Mouse (Mus musculus): ENCODE measurements at regions not wholly inside any gene's neighbourhood (a gene's known extent, or its start where the extent isn't known, plus 50 kb on each side); places are given as distances from the start of the nearest gene placed in this dataset.

- WGBS = 97% methylated on average over 10 of the region's 10 CpGs
- H3K4me1 ChIP-seq (ENCODE audit: control insufficient read depth, insufficient read depth, low read length) = no peaks in the 10 kb centered on the region
- DNase-seq (ENCODE audit: low spot score) (no peak), ATAC-seq (ENCODE audit: insufficient read depth, low FRiP score, low TSS enrichment) (no peak)
- no peak overlapping the region for H3K9ac ChIP-seq (ENCODE audit: low read length)
- no peak overlapping the region for H3K27ac ChIP-seq (ENCODE audit: low read depth, low read length)
- no peak overlapping the region for H3K4me2 ChIP-seq (ENCODE audit: low read depth)
- H3K9me3 ChIP-seq (ENCODE audit: control insufficient read depth, low read length) = no peaks in the 10 kb centered on the region
- H3K27me3 ChIP-seq (ENCODE audit: control insufficient read depth, insufficient read depth, low read length) = no peaks in the 10 kb centered on the region
- no peaks in the 10 kb centered on the region for H3K36me3 ChIP-seq (ENCODE audit: control insufficient read depth, insufficient read depth, low read length)
- no peak overlapping the region for H3K4me3 ChIP-seq (ENCODE audit: low read depth, low read length)
Observed at GRCm38 (mm10) chr10:66745871-66746270, 350.1 kb upstream of the Jmjd1c start.

DNA sequence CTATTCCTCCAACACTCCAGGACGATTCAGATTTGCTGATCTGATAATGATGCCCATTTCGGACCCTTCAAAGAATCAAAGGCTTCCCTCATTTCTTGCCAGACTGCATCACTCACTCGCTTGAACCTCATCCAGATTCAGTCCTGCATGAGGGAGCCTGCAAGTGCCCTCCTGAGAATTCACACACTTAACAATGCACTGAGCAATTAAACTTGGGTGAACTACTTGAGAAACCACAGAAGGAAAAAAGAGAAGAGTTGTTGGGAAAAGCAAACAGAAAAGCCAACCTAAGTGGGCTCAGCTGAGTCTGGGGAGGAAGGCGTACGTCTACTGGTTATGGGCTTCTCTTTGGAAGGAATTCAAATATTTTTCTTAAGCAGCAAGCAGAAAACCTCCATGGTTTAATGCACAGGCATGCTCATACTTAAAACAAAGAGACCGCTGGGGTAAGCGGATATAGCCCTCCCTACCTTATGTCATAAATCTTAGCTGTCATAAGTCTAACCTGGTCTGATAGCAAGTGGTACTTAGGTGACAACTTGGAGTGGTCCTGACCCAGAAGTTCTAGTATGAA, 343.6 kb upstream of the Jmjd1c start:
- Histone ChIP-seq H3K36me3 (ENCODE audit: control insufficient read depth, insufficient read depth, low read length) (no peaks in the 10 kb centered on the region), H3K9ac (ENCODE audit: low read length) (no peak overlapping the region), H3K27me3 (ENCODE audit: control insufficient read depth, insufficient read depth, low read length) (no peaks in the 10 kb centered on the region), H3K27ac (ENCODE audit: low read depth, low read length) (no peak overlapping the region), H3K9me3 (ENCODE audit: control insufficient read depth, low read length) (no peaks in the 10 kb centered on the region), H3K4me3 (ENCODE audit: low read depth, low read length) (no peak overlapping the region), H3K4me1 (ENCODE audit: control insufficient read depth, insufficient read depth, low read length) (no peaks in the 10 kb centered on the region), H3K4me2 (ENCODE audit: low read depth) (no peak overlapping the region)
- WGBS = 89% methylated on average over 7 of the region's 7 CpGs
- no peak for DNase-seq (ENCODE audit: low spot score)
- peak; percentile 35; the same call in 1 of the 2 replicates for ATAC-seq (ENCODE audit: insufficient read depth, low FRiP score, low TSS enrichment)

DNA sequence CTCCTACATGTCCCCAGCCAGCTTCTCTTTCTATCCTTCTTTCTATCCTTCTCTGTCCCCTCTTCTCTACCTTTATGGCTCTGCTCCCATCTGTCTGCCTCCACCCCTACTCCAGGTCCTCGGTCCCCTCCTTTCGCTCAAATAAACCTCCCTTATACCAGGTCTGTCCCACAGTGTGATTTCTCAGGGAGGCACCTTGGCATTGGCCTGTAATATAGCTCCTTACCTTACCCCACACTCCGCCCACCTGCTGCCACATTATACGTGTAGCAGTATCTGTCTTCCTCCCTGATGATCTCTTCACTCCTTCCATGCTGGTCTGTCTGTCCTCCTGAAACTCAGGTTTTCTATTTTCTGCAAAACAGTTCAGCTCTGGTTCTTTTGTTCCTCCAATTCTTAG, 339.1 kb upstream of the Jmjd1c start:
- 89% methylated on average over 3 of the region's 4 CpGs for WGBS
- Histone ChIP-seq H3K9ac (ENCODE audit: low read length) (no peak overlapping the region), H3K36me3 (ENCODE audit: control insufficient read depth, insufficient read depth, low read length) (no peaks in the 10 kb centered on the region), H3K4me1 (ENCODE audit: control insufficient read depth, insufficient read depth, low read length) (no peaks in the 10 kb centered on the region), H3K27me3 (ENCODE audit: control insufficient read depth, insufficient read depth, low read length) (no peaks in the 10 kb centered on the region), H3K4me2 (ENCODE audit: low read depth) (no peak overlapping the region), H3K4me3 (ENCODE audit: low read depth, low read length) (no peak overlapping the region), H3K27ac (ENCODE audit: low read depth, low read length) (no peak overlapping the region), H3K9me3 (ENCODE audit: control insufficient read depth, low read length) (no peaks in the 10 kb centered on the region)
- ATAC-seq (ENCODE audit: insufficient read depth, low FRiP score, low TSS enrichment) (no peak), DNase-seq (ENCODE audit: low spot score) (no peak)

DNA sequence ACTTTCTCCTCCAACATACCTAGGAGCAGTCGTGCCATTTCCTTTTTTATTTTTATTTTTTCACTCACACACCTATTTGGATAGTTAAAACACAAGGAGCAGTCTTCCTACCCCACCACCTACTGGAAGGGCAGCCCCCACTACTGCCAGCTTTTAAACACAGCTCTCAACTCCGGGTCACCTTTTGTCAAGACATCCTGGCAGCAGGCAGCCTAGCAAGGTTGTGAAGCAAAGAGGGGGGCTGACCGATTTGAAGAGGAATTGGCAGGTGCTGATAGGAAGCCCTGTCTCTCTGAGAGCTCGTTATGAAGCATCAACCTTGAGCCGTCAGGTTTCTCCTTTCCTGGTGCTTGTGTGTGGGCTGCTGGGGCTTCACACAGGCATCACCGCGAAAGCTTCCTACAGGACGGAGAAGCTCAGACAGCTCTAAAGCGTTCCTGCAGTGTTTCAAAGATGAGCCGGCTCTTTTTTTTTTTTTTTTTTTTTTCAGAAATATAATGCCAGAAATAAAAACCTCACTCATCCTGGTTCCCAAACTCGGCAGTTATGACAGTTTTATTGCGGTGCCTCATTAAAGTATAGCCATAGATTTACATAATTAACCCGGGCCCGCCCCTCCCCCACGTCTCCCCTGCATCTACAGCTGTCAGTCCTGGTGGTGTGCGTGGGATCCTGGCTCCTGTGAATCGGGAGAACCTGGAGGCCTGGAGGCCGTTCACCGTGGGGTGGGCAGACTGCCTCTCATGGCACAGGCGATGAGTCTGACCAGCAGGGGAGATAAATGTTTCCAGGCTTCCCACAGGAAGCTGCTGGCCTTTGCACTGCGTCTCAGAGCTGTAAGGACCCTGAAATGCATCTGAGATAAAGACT, 325.5 kb upstream of the Jmjd1c start:
- Histone ChIP-seq H3K4me3 (ENCODE audit: low read depth, low read length) (no peak overlapping the region), H3K4me1 (ENCODE audit: control insufficient read depth, insufficient read depth, low read length) (no peaks in the 10 kb centered on the region), H3K27me3 (ENCODE audit: control insufficient read depth, insufficient read depth, low read length) (no peaks in the 10 kb centered on the region), H3K9me3 (ENCODE audit: control insufficient read depth, low read length) (no peaks in the 10 kb centered on the region), H3K36me3 (ENCODE audit: control insufficient read depth, insufficient read depth, low read length) (no peaks in the 10 kb centered on the region), H3K27ac (ENCODE audit: low read depth, low read length) (no peak overlapping the region), H3K9ac (ENCODE audit: low read length) (no peak overlapping the region), H3K4me2 (ENCODE audit: low read depth) (no peak overlapping the region)
- 48% methylated on average over 21 of the region's 21 CpGs for WGBS
- DNase-seq (ENCODE audit: low spot score) (peak; percentile 25), ATAC-seq (ENCODE audit: insufficient read depth, low FRiP score, low TSS enrichment) (no peak)

- ATAC-seq (ENCODE audit: insufficient read depth, low FRiP score, low TSS enrichment) (no peak), DNase-seq (ENCODE audit: low spot score) (no peak)
- Histone ChIP-seq H3K4me1 (ENCODE audit: control insufficient read depth, insufficient read depth, low read length) (no peaks in the 10 kb centered on the region), H3K27me3 (ENCODE audit: control insufficient read depth, insufficient read depth, low read length) (no peaks in the 10 kb centered on the region), H3K4me2 (ENCODE audit: low read depth) (no peak overlapping the region), H3K4me3 (ENCODE audit: low read depth, low read length) (no peak overlapping the region), H3K9ac (ENCODE audit: low read length) (no peak overlapping the region), H3K27ac (ENCODE audit: low read depth, low read length) (no peak overlapping the region), H3K9me3 (ENCODE audit: control insufficient read depth, low read length) (peaks cover 3% of the 10 kb centered on the region; the same call in 1 of the 2 replicates), H3K36me3 (ENCODE audit: control insufficient read depth, insufficient read depth, low read length) (no peaks in the 10 kb centered on the region)
- WGBS = 82% methylated on average over 11 of the region's 11 CpGs
Observed at GRCm38 (mm10) chr10:66780335-66781170, 315.4 kb upstream of the Jmjd1c start.

DNA sequence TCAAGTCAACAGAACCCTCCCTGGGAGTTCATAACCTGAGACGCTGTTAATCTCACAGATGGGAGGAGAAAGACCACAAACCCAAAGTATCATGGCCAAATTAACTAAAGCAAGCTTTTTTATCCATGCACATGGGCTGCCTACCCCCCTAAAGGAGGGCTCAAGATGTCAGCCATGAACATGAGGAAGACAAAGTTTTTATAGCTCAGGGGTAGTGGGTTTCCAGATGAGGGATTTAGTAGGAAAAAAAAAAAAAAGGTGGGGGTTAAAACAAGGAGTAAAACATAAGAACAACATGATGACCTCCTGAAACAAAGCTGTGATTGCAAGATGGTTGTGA, 314.8 kb upstream of the Jmjd1c start:
- no peak for DNase-seq (ENCODE audit: low spot score)
- Histone ChIP-seq H3K27ac (ENCODE audit: low read depth, low read length) (no peak overlapping the region), H3K9me3 (ENCODE audit: control insufficient read depth, low read length) (peaks cover 3% of the 10 kb centered on the region; the same call in 1 of the 2 replicates), H3K9ac (ENCODE audit: low read length) (no peak overlapping the region), H3K4me1 (ENCODE audit: control insufficient read depth, insufficient read depth, low read length) (no peaks in the 10 kb centered on the region), H3K27me3 (ENCODE audit: control insufficient read depth, insufficient read depth, low read length) (no peaks in the 10 kb centered on the region), H3K36me3 (ENCODE audit: control insufficient read depth, insufficient read depth, low read length) (no peaks in the 10 kb centered on the region), H3K4me3 (ENCODE audit: low read depth, low read length) (no peak overlapping the region), H3K4me2 (ENCODE audit: low read depth) (no peak overlapping the region)
- no peak for ATAC-seq (ENCODE audit: insufficient read depth, low FRiP score, low TSS enrichment)
- 76% methylated on average over 1 of the region's 1 CpGs for WGBS

- Histone ChIP-seq H3K4me3 (ENCODE audit: low read depth, low read length) (no peak overlapping the region), H3K27ac (ENCODE audit: low read depth, low read length) (no peak overlapping the region), H3K4me2 (ENCODE audit: low read depth) (no peak overlapping the region), H3K27me3 (ENCODE audit: control insufficient read depth, insufficient read depth, low read length) (no peaks in the 10 kb centered on the region), H3K9me3 (ENCODE audit: control insufficient read depth, low read length) (peaks cover 3% of the 10 kb centered on the region; the same call in 1 of the 2 replicates), H3K36me3 (ENCODE audit: control insufficient read depth, insufficient read depth, low read length) (no peaks in the 10 kb centered on the region), H3K9ac (ENCODE audit: low read length) (no peak overlapping the region), H3K4me1 (ENCODE audit: control insufficient read depth, insufficient read depth, low read length) (no peaks in the 10 kb centered on the region)
- WGBS = 96% methylated on average over 5 of the region's 5 CpGs
- ATAC-seq (ENCODE audit: insufficient read depth, low FRiP score, low TSS enrichment) = no peak
- DNase-seq (ENCODE audit: low spot score) = no peak
Observed at GRCm38 (mm10) chr10:66782025-66782424, 313.9 kb upstream of the Jmjd1c start.

GRCm38 (mm10) chr10:66787812-66788211, 308.1 kb upstream of the Jmjd1c start:
- DNase-seq (ENCODE audit: low spot score) = no peak
- Histone ChIP-seq H3K27ac (ENCODE audit: low read depth, low read length) (no peak overlapping the region), H3K36me3 (ENCODE audit: control insufficient read depth, insufficient read depth, low read length) (no peaks in the 10 kb centered on the region), H3K4me2 (ENCODE audit: low read depth) (no peak overlapping the region), H3K4me3 (ENCODE audit: low read depth, low read length) (no peak overlapping the region), H3K27me3 (ENCODE audit: control insufficient read depth, insufficient read depth, low read length) (no peaks in the 10 kb centered on the region), H3K4me1 (ENCODE audit: control insufficient read depth, insufficient read depth, low read length) (no peaks in the 10 kb centered on the region), H3K9ac (ENCODE audit: low read length) (no peak overlapping the region), H3K9me3 (ENCODE audit: control insufficient read depth, low read length) (no peaks in the 10 kb centered on the region)
- 83% methylated on average over 7 of the region's 7 CpGs for WGBS
- no peak for ATAC-seq (ENCODE audit: insufficient read depth, low FRiP score, low TSS enrichment)
